Mouse (Mus musculus): ENCODE results near the gene Uggt1. TPM values are rescaled to one million over a fixed set of nuclear protein-coding genes. Genes with fewer than 3 reads are reported as not detected.
A peak's percentile ranks its signal among the peaks of the same experiment; 100 is the strongest.

Uggt1 gene
- total RNA-seq, 2 experiments from 2014 or later = 37.1 to 39.0 TPM

DNA sequence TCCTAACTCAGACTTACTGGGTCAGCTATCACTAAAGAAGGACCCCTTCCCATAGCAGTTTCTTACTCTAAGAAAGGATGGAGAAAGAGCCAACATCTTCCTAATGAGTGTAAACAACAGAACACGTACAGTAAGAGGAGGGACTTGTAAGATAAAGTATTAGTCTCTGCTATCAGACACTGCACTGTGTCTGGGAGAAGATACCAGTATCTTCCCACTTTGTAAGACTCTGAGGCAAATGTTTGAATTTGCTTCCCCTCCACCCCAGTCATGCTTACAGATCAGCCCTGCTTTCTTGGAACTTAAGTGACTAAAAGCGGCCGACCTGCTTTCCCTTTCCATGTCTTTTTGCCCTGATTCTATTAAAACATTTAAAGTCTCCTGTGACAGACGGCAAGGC is 30.2 kb downstream of the Uggt1 start:
- no peak for DNase-seq (ENCODE audit: low spot score in 2 of 2)
- TF ChIP-seq CTCF (conservative IDR thresholded peaks at IDR 0.05) = no peak
- Histone ChIP-seq H3K27ac (no peak overlapping the region), H3K4me3 (no peak overlapping the region)

DNA sequence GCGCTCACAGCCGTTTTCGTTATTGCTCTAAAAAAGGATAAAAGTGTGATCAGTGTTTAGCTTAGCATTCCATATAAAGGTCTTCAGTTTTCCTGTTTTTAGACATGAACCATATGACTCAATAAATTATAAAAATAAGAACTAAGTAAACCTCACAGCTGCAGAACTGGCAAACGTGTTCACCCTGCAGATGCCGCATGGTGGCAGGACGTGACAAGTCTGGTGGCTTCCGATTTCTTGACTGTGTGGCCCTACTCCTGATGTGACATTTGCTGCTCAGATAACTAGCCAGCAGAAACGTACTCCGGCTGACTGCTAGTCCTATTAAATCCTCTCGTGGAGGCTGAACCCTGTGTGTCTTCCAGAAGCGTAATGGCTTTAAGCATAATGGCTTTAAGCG is 42.8 kb downstream of the Uggt1 start:
- Histone ChIP-seq H3K27ac (no peak overlapping the region), H3K4me3 (no peak overlapping the region)
- no peak for TF ChIP-seq CTCF (conservative IDR thresholded peaks at IDR 0.05)
- no peak for DNase-seq (ENCODE audit: low spot score in 2 of 2)

DNA sequence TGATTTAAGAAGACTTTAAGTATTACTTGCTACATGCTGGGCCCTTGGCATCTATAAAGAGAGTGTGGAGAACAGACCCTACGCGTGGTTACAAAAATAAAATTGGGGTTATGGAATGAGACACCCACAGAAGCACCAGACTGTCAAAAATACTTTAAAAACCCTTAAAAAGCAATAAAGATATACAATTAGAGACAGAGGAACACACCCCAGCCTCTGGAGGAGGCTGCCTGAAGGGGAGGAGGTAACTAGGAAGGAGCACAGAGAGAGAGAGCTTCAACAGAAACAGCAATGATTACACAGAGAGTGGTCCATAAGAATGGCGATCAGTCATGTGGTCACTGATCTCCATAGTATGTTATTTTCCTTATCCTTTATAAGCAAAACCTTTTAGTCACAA is 50.0 kb downstream of the Uggt1 start:
- TF ChIP-seq CTCF (conservative IDR thresholded peaks at IDR 0.05) = no peak
- no peak overlapping the region for H3K27ac ChIP-seq
- DNase-seq (ENCODE audit: low spot score in 2 of 2) = no peak

DNA sequence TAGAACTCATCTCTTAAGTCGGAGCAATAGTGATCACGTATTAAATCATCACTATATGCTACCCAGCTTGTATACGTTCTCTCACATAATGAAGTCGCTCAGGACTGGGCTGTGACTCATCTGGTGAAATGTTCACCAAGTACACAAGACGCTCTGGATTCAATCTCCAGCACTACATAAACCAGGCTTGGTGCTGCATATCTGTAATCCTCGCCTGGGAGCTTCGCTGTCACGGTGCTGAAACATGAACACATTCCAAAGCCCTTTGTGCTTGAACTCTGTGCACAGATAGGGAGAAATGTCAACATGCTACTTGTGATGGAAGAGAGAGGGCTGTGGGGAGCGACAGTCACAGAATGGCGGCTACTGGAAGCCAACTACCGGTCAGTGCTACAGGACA is 52.6 kb downstream of the Uggt1 start:
- TF ChIP-seq CTCF (conservative IDR thresholded peaks at IDR 0.05) = no peak
- H3K4me3 ChIP-seq = no peak overlapping the region
- no peak overlapping the region for H3K27ac ChIP-seq
- DNase-seq (ENCODE audit: low spot score in 2 of 2) = no peak

More for the DNA sequence above, 50.0 kb downstream of the Uggt1 start:
- H3K4me3 ChIP-seq = no peak overlapping the region

DNA sequence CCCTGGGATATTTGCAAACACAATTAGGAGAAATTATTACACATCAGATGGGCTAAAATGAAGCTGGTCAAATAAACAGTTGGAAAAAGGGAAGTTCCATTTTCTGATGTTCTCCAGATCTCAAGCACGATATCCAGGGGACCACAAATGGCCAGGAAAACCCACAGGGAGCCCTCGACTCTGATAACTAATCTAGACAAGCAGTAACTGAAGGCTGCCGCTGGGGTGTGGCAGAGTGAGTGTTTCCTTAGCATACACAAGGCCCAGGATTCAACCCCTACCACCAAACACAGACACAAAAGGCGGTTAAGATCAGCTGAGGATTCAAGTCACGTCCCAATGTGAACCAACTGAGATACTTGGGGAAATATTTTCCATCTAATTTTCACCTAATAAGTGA is 64.5 kb downstream of the Uggt1 start:
- DNase-seq (ENCODE audit: low spot score in 2 of 2) = no peak
- Histone ChIP-seq H3K27ac (no peak overlapping the region), H3K4me3 (no peak overlapping the region)
- no peak; the same call in 1 of the 2 replicates for TF ChIP-seq CTCF (conservative IDR thresholded peaks at IDR 0.05)

DNA sequence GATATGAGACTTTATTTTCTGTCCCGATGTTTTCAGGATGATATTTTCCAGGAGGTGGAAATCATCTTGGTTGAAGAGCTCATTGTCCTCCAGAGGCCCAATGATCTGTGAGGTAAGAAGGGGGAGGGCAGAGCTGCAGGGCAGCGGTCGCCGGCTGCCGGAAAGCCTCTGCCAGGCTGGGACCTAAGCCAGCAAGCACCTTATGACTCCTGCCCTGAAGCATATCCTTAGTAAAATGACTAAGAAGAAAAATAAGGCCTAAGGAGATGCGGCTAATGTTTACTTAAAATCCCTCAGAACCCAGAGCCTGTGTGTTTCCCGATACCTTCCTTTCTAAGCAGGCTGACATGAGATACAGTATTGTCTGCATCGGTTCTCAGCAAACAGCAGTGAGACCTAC is 71.1 kb downstream of the Uggt1 start:
- no peak for DNase-seq (ENCODE audit: low spot score in 2 of 2)
- TF ChIP-seq CTCF (conservative IDR thresholded peaks at IDR 0.05) = no peak
- no peak overlapping the region for H3K4me3 ChIP-seq
- no peak overlapping the region for H3K27ac ChIP-seq

DNA sequence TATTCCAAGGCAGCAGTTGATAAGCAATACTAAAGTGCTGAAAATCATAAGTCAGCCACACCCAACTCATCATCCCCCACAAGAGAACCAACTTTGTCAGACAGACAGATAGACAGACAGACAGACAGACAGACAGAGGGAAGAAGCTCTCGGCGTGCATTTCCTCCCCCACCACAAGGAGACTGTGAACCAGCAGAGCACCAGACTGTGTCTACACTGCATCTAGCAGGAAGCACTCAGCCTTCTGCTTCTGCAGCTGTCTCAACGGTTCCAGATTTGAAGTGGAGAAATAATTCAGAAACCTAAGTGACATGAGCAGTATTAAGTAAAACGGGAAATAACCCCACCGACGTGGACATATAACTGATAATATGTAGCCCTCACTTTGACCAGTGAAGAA is 71.6 kb downstream of the Uggt1 start:
- Histone ChIP-seq H3K27ac (no peak overlapping the region), H3K4me3 (no peak overlapping the region)
- TF ChIP-seq CTCF (conservative IDR thresholded peaks at IDR 0.05) = no peak
- DNase-seq (ENCODE audit: low spot score in 2 of 2) = peak; percentile 27 to 36

DNA sequence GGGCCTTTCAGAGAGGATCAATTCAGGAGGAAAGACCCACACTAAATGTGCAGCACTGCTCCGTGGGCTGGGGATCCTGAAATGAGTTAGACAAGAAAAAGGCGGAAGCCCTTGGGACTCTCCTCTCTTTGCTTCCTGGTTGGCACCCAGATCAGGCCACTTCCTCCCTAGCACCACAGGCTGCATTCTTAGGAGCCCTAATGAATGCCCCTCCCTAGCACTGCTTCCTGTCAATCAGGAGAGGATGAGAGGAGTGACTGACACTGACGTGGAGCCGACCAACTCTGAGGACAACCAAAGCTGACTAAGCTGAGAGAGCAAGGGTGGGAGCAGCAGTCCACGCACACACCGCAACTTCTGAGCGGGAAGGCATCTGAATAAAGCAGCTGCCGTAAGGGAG is 81.8 kb downstream of the Uggt1 start:
- TF ChIP-seq CTCF (conservative IDR thresholded peaks at IDR 0.05) = no peak
- Histone ChIP-seq H3K4me3 (no peak overlapping the region), H3K27ac (no peak overlapping the region)
- no peak for DNase-seq (ENCODE audit: low spot score in 2 of 2)

DNA sequence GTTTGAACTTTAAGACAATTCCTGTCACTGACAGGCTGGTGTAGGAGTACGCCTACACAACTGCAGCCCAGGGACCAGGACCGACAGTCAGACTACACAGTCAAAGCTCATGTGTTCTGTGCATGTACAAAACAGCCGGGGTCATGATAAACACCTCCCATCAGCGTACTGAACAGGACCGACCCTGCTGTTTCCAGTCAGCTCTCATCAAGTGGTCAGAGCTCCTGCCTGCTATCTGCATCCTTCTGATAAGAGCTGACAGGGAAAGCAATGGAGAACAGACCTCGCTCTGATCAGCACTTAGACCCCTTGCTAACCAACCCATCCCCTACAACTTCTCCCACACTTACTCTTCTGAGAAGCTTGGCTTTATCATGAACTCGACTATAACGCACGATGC is 83.3 kb downstream of the Uggt1 start:
- no peak overlapping the region for H3K4me3 ChIP-seq
- H3K27ac ChIP-seq = no peak overlapping the region
- TF ChIP-seq CTCF (conservative IDR thresholded peaks at IDR 0.05) = no peak
- DNase-seq (ENCODE audit: low spot score in 2 of 2) = no peak

DNA sequence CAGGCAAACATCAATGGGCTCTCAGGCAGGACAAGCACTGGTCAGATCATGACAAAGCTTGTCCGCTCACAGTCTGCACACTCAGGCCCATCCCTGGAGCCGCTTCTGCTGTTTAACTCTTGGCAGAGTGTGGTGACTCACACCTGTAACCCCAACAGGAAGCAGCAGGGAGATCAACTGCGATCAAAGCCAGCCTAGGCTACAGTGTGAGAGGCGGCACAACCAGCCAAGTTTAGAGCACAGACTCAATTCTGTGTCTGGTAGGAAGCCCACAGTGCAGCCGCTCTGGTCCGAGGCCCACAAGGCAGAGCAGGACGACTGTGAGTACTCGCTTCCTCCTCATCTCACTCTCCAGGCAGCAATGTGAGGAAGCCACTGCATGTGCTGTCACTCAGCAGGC is 84.3 kb downstream of the Uggt1 start:
- H3K4me3 ChIP-seq = no peak overlapping the region
- no peak overlapping the region; the same call in 1 of the 2 replicates for H3K27ac ChIP-seq
- DNase-seq (ENCODE audit: low spot score in 2 of 2) = no peak
- TF ChIP-seq CTCF (conservative IDR thresholded peaks at IDR 0.05) = no peak

DNA sequence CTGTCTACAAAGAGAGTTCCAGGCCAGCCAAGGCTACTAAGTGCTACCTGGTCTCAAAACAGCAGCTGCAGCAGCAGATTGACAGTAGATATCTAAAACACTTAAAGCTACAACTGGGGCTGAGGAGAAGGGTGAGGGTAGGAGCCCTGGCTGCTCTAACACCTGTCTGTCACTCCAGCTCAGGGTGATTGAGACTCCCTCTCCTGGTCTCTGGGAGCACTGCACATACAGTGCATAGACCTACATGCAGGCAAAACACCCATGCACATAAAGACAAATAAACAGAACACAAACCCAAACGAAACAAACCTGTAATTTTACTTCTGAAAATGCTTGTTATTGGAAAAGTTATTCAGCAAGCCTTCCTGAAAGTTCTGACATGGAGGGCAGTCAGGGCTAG is 95.1 kb downstream of the Uggt1 start:
- H3K27ac ChIP-seq = no peak overlapping the region
- DNase-seq (ENCODE audit: low spot score in 2 of 2) = peak in 1 of 2 experiments; percentile 23
- peak; percentile 77 for TF ChIP-seq CTCF (conservative IDR thresholded peaks at IDR 0.05)
- no peak overlapping the region for H3K4me3 ChIP-seq

DNA sequence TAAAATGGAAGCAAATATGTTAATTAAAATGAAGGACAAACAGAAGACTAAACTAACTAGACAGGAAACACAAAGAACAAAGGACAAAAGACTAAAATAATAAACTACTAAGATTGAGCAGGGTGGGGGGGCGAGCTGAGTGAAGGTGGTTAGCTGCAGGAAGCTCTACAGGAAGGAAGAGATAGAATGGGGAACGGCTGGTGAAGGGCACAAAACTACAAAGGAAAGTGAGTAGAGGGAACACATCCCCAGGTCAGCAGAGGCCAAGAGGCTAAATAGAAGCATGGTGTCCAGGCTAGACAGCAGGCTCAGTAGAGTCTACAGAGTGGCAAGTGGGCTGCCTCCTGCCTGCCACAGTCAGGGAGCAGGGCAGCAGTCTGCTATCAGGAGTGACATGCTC is 95.7 kb downstream of the Uggt1 start:
- Histone ChIP-seq H3K4me3 (no peak overlapping the region), H3K27ac (no peak overlapping the region)
- no peak for DNase-seq (ENCODE audit: low spot score in 2 of 2)
- TF ChIP-seq CTCF (conservative IDR thresholded peaks at IDR 0.05) = no peak

DNA sequence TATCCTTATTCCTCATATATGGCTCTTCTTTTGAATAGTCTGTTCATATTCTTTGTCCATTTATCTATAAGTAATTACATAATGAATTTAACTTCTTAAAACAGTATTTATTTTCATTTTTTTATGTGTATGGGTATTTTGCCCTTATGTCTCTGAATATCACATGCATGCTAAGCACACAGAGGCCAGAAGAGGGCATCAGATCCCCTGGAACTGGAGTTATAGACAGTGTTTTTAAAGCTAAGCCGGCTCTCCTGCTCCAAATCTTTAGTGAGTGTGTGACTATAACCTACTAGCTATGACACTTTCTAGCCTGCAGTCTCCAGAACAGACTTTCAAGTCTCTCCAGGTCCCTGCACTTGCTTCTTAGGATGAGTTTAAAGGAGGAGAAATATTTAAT is 99.5 kb downstream of the Uggt1 start:
- DNase-seq (ENCODE audit: low spot score in 2 of 2) = peak; percentile 33 to 56
- Histone ChIP-seq H3K27ac (no peak overlapping the region), H3K4me3 (no peak overlapping the region)
- TF ChIP-seq CTCF (conservative IDR thresholded peaks at IDR 0.05) = peak; percentile 86

DNA sequence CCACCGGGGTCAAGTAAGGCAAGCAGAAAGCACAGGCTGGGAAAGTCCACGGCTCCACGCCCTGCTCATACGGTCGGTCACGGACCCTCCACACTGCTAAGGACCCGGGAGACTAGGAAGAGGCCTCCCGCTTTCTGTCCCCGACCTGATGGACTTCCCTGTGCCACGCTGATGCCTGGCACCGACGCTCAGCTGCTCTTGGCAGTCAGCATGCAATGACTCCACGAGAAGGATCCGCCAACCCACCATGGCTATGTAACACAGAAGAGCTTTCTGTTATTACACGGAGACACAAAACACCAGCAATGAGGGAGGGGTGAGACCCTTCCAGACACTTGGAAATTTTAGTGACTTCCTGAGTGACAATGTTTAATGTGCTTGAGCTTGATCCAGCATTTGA is 104.2 kb downstream of the Uggt1 start:
- peak; percentile 10 to 20 for DNase-seq (ENCODE audit: low spot score in 2 of 2)
- no peak overlapping the region for H3K4me3 ChIP-seq
- TF ChIP-seq CTCF (conservative IDR thresholded peaks at IDR 0.05) = no peak
- H3K27ac ChIP-seq = peak overlapping the region; percentile 53

DNA sequence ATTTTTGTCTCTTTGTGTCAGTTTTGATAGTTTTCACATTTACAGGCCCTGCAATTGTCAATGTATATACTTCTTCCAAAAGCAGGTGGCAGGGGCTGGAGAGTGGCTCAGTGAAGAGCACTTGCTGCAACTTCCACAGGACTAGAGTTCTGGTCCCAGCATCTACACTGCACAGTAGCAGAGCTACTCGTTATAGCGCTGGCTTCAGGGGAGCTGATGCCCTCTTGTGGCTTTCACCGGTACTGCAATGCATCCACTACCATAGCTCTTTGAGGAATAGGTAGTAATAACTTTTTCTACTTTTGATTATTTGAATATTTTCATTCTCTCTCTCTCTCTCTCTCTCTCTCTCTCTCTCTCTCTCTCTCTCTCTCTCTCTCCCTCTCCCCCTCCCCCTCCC is 109.9 kb downstream of the Uggt1 start:
- peak; percentile 85 for TF ChIP-seq CTCF (conservative IDR thresholded peaks at IDR 0.05)
- no peak overlapping the region for H3K4me3 ChIP-seq
- DNase-seq (ENCODE audit: low spot score in 2 of 2) = peak; percentile 46 to 71
- H3K27ac ChIP-seq = no peak overlapping the region

Data from layer of hippocampus, adult 2 months (tissue).